Mouse (Mus musculus) hindbrain, embryonic 12.5 days (tissue): ENCODE data around the gene Btbd35f23. TPM values are rescaled to one million over a fixed set of nuclear protein-coding genes. Genes with fewer than 3 reads are reported as not detected.
"Not testable (repeated sequence)": the region's sequence is repeated elsewhere in the genome, so short reads cannot be mapped to it uniquely, and the experiment has no call there.

Source experiments
- ATAC-seq: fragments of 200-750 bp; cut with Nextera tagmentation; 2 replicates; pipeline ENCODE4 v1.8.0; 2017; ENCODE audit warnings: moderate TSS enrichment; ENCODE audit not compliant: low FRiP score
- H3K27ac ChIP-seq: fragments of 300-500 bp; sonication (generic); 2 replicates; pipeline ENCODE4 v1.5.1; 2016; ENCODE audit warnings: mild to moderate bottlenecking
- H3K27me3 ChIP-seq: fragments of 300-500 bp; sonication (generic); 2 replicates; pipeline ENCODE4 v1.6.1; 2016; ENCODE audit warnings: mild to moderate bottlenecking
- H3K36me3 ChIP-seq: fragments of 300-500 bp; sonication (generic); 2 replicates; pipeline ENCODE4 v1.6.1; 2016; ENCODE audit warnings: mild to moderate bottlenecking
- H3K4me1 ChIP-seq: fragments of 300-500 bp; sonication (generic); 2 replicates; pipeline ENCODE4 v1.6.1; 2016
- H3K4me2 ChIP-seq: fragments of 300-500 bp; sonication (generic); replicated peaks from 2 replicates; pipeline ENCODE4 v1.6.1; 2016; ENCODE audit warnings: mild to moderate bottlenecking
- H3K4me3 ChIP-seq: fragments of 300-500 bp; sonication (generic); 2 replicates; pipeline ENCODE4 v1.5.1; 2016; ENCODE audit warnings: mild to moderate bottlenecking
- H3K9ac ChIP-seq: fragments of 300-500 bp; sonication (generic); 2 replicates; pipeline ENCODE4 v1.6.1; 2016; ENCODE audit warnings: mild to moderate bottlenecking, moderate library complexity
- H3K9me3 ChIP-seq: fragments of 300-500 bp; sonication (generic); replicated peaks from 2 replicates; pipeline ENCODE4 v1.6.1; 2016; ENCODE audit warnings: mild to moderate bottlenecking
- WGBS: fragments of 180-500 bp; shearing (Covaris S2); methylation state at CpG from one replicate; pipeline ENCODE4 v1.1.7; 2016; 5-methylcytosine and 5-hydroxymethylcytosine counted together
- polyA plus RNA-seq: library from polyadenylated mRNA; unstranded; fragments of >200 nt; fragmentation: Nextera tagmentation; extraction: Ambion mirVana; gene quantifications from 2 replicates; pipeline ENCODE4 v1.2.1, GENCODE M21; 2016

Gene Btbd35f23
- not detected in 2 replicates for polyA plus RNA-seq

DNA sequence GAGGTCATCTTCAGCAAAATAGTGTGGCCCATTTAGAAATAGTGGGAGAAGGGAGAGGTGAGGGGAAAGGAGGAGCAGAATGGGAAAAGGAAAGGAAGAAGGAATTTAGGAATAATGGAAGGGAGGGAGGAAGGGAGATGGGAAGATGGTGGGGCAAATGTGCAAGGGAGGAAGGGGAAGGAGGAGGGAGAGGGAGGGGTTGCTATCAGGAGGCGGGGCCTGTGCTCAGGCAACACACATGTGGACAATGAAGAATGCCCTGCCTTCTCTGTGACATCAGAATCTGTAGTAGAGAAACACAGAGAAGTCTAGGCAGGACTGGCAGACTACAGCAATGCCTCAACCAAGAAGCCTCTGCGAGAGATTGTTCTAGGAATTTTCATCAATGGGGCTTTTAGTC lies at the start of gene Btbd35f23:
Gene Btbd35f23 (plus strand): TSS at position 301 of the 400 bp plus-strand sequence.
- not testable (repeated sequence) for H3K27me3 ChIP-seq, H3K36me3 ChIP-seq, H3K4me3 ChIP-seq, H3K4me1 ChIP-seq, H3K27ac ChIP-seq, H3K4me2 ChIP-seq, H3K9ac ChIP-seq, ATAC-seq, H3K9me3 ChIP-seq
- WGBS: 80% methylated on average over 1 of the region's 2 CpGs

Other genes starting within 250 kb of the Btbd35f23 start
- not detected in 2 replicates for gene Btbd35f24, start 119.0 kb downstream of the Btbd35f23 start, polyA plus RNA-seq